Mouse (Mus musculus): Measurements from ENCODE around the gene Astl.

Gene Astl

GRCm38 (mm10) chr2:127367126-127367820, 28.8 kb downstream of the Astl start:
- DNase-seq (ENCODE audit: low read depth): no peak

GRCm38 (mm10) chr2:127369703-127370376, 31.4 kb downstream of the Astl start:
- DNase-seq (ENCODE audit: low read depth): no peak

GRCm38 (mm10) chr2:127370561-127371483, 32.4 kb downstream of the Astl start:
- no peak for DNase-seq (ENCODE audit: low read depth)

- DNase-seq (ENCODE audit: low read depth): no peak
Measured at GRCm38 (mm10) chr2:127371484-127371861, 33.0 kb downstream of the Astl start.

- no peak for DNase-seq (ENCODE audit: low read depth)
Measured at GRCm38 (mm10) chr2:127372082-127372481, 33.6 kb downstream of the Astl start.

- no peak for DNase-seq (ENCODE audit: low read depth)
Measured at GRCm38 (mm10) chr2:127374131-127374530, 35.7 kb downstream of the Astl start.

GRCm38 (mm10) chr2:127375087-127375486, 36.6 kb downstream of the Astl start:
- DNase-seq (ENCODE audit: low read depth): no peak

- DNase-seq (ENCODE audit: low read depth): no peak
Measured at GRCm38 (mm10) chr2:127375759-127376341, 37.4 kb downstream of the Astl start.

- no peak for DNase-seq (ENCODE audit: low read depth)
Measured at GRCm38 (mm10) chr2:127376423-127377051, 38.1 kb downstream of the Astl start.

GRCm38 (mm10) chr2:127377942-127378610, 39.6 kb downstream of the Astl start:
- DNase-seq (ENCODE audit: low read depth): no peak

GRCm38 (mm10) chr2:127378611-127378990, 40.2 kb downstream of the Astl start:
- no peak for DNase-seq (ENCODE audit: low read depth)

- no peak for DNase-seq (ENCODE audit: low read depth)
Measured at GRCm38 (mm10) chr2:127379250-127379649, 40.8 kb downstream of the Astl start.

- no peak for DNase-seq (ENCODE audit: low read depth)
Measured at GRCm38 (mm10) chr2:127383881-127384280, 45.4 kb downstream of the Astl start.

GRCm38 (mm10) chr2:127387521-127387920, 49.1 kb downstream of the Astl start:
- DNase-seq (ENCODE audit: low read depth): no peak

- no peak for DNase-seq (ENCODE audit: low read depth)
Measured at GRCm38 (mm10) chr2:127390352-127390751, 51.9 kb downstream of the Astl start.

- no peak for DNase-seq (ENCODE audit: low read depth)
Measured at GRCm38 (mm10) chr2:127390846-127391245, 52.4 kb downstream of the Astl start.

- no peak for DNase-seq (ENCODE audit: low read depth)
Measured at GRCm38 (mm10) chr2:127391323-127391722, 52.9 kb downstream of the Astl start.

- no peak for DNase-seq (ENCODE audit: low read depth)
Measured at GRCm38 (mm10) chr2:127394606-127395161, 56.2 kb downstream of the Astl start.

- no peak for DNase-seq (ENCODE audit: low read depth)
Measured at GRCm38 (mm10) chr2:127398738-127399137, 60.3 kb downstream of the Astl start.

All from c-Kit-positive CD71-negative TER-119-negative erythroid progenitor cells, embryonic 14.5 days (primary cell).